8 mouse cellular contexts compared by ENCODE assay signal in genomic region chr12:24650415-24651062, GRCm38 (mm10). TPM values are rescaled to one million over a fixed set of nuclear protein-coding genes. Genes with fewer than 3 reads are reported as not detected.
DNase-seq lines count a peak whose midpoint lies in the region; ATAC-seq lines count a peak whose summit lies in the region.

No protein-coding gene starts in this region.

- ATAC-seq in neural tube, embryonic 11.5 days (ENCODE audit: insufficient read depth, low FRiP score, low TSS enrichment) = 0 out of 2 replicates have a peak, but pooled peaks have one; percentile 3
- ATAC-seq in limb, embryonic 11.5 days (ENCODE audit: insufficient number of reproducible peaks, low FRiP score, low TSS enrichment, low read depth) = 0 out of 2 replicates have a peak, but pooled peaks have one; percentile 0
- ATAC-seq in stomach, embryonic 14.5 days (ENCODE audit: insufficient number of reproducible peaks, insufficient read depth, low FRiP score, low read depth) = peak; percentile 0; the same call in 1 of the 2 replicates

- peaks cover 7% of the 10 kb centered on the region for H3K36me3 ChIP-seq in neural tube, embryonic 11.5 days (ENCODE audit: control insufficient read depth, insufficient read depth, low read length)
- H3K36me3 ChIP-seq in limb, embryonic 11.5 days (ENCODE audit: control insufficient read depth, insufficient read depth, low read length) = peaks cover 5% of the 10 kb centered on the region; the same call in 1 of the 2 replicates
- H3K36me3 ChIP-seq in stomach, embryonic 14.5 days (ENCODE audit: control insufficient read depth, insufficient read depth, low read length) = peaks cover 15% of the 10 kb centered on the region

- DNase-seq in cerebellum, adult 11-12 months = peak; percentile 34
- DNase-seq in cerebellum, postnatal 25 days = no peak
- peak; percentile 24 for DNase-seq in neural tube, embryonic 11.5 days (ENCODE audit: low spot score)
- no peak for DNase-seq in neural tube, embryonic 10.5 days (ENCODE audit: extremely low spot score, low spot score)
- no peak for DNase-seq in limb, embryonic 11.5 days (ENCODE audit: low spot score)
- no peak for DNase-seq in left cerebral cortex, adult 18-20 months (ENCODE audit: low spot score in 2 of 2)
- DNase-seq in gastrocnemius, postnatal 36 days = no peak

- peak overlapping the region; percentile 63 for H3K4me2 ChIP-seq in neural tube, embryonic 11.5 days (ENCODE audit: low read depth)
- peak overlapping the region; percentile 62 for H3K4me2 ChIP-seq in limb, embryonic 11.5 days (ENCODE audit: low read depth, severe bottlenecking)
- H3K4me2 ChIP-seq in stomach, embryonic 14.5 days (replicated peaks; ENCODE audit: low read depth, low read length) = peak overlapping the region; percentile 53

- peak overlapping the region; percentile 60 for H3K9ac ChIP-seq in neural tube, embryonic 11.5 days (ENCODE audit: low read length)
- H3K9ac ChIP-seq in limb, embryonic 11.5 days (ENCODE audit: low read length) = peak overlapping the region; percentile 58
- H3K9ac ChIP-seq in stomach, embryonic 14.5 days (replicated peaks; ENCODE audit: low read depth, low read length) = peak overlapping the region; percentile 7; the same call in 1 of the 2 replicates

- 5% methylated on average over 22 of the region's 22 CpGs for WGBS in neural tube, embryonic 11.5 days
- WGBS in limb, embryonic 11.5 days = 5% methylated on average over 22 of the region's 22 CpGs
- WGBS in stomach, embryonic 14.5 days = 5% methylated on average over 22 of the region's 22 CpGs

- intact Hi-C loops in gastrocnemius, postnatal 36 days (cut with DNase I) = no loop called here

- 0 out of 2 replicates have a peak overlapping the region, but pooled peaks have one; percentile 49 for H3K27ac ChIP-seq in neural tube, embryonic 11.5 days (ENCODE audit: low read depth, low read length)
- 0 out of 2 replicates have a peak overlapping the region, but pooled peaks have one; percentile 3 for H3K27ac ChIP-seq in limb, embryonic 11.5 days (replicated peaks; ENCODE audit: low read depth, low read length)
- peak overlapping the region; percentile 64 for H3K27ac ChIP-seq in stomach, embryonic 14.5 days (ENCODE audit: low read length)

- H3K4me1 ChIP-seq in neural tube, embryonic 11.5 days (ENCODE audit: control insufficient read depth, insufficient read depth, low read length) = peaks cover 19% of the 10 kb centered on the region
- peaks cover 16% of the 10 kb centered on the region for H3K4me1 ChIP-seq in limb, embryonic 11.5 days (ENCODE audit: control insufficient read depth, insufficient read depth, low read length)
- peaks cover 15% of the 10 kb centered on the region for H3K4me1 ChIP-seq in stomach, embryonic 14.5 days (ENCODE audit: control insufficient read depth, insufficient read depth, low read length)

- peak overlapping the region; percentile 85 for H3K4me3 ChIP-seq in neural tube, embryonic 11.5 days (ENCODE audit: low read depth, low read length)
- peak overlapping the region; percentile 84 for H3K4me3 ChIP-seq in limb, embryonic 11.5 days (ENCODE audit: low read depth, low read length)
- H3K4me3 ChIP-seq in stomach, embryonic 14.5 days (ENCODE audit: low read depth, low read length) = peak overlapping the region; percentile 86

- H3K9me3 ChIP-seq in neural tube, embryonic 11.5 days (ENCODE audit: control insufficient read depth, low read length) = no peaks in the 10 kb centered on the region
- no peaks in the 10 kb centered on the region for H3K9me3 ChIP-seq in limb, embryonic 11.5 days (ENCODE audit: control insufficient read depth, low read length)
- no peaks in the 10 kb centered on the region for H3K9me3 ChIP-seq in stomach, embryonic 14.5 days (ENCODE audit: control insufficient read depth, low read depth, low read length)

- H3K27me3 ChIP-seq in neural tube, embryonic 11.5 days (ENCODE audit: control insufficient read depth, insufficient read depth, low read length) = no peaks in the 10 kb centered on the region
- no peaks in the 10 kb centered on the region for H3K27me3 ChIP-seq in limb, embryonic 11.5 days (ENCODE audit: control insufficient read depth, insufficient read depth, low read length)
- no peaks in the 10 kb centered on the region for H3K27me3 ChIP-seq in stomach, embryonic 14.5 days (ENCODE audit: control insufficient read depth, insufficient read depth, low read length)

RNA-seq across cellular contexts. Expression of gene Klf11, which starts 0.5 kb away (rescaled TPM):
- 14.5 and 16.0 TPM in 2 replicates for polyA plus RNA-seq in neural tube, embryonic 11.5 days (2014; fragmentation: Nextera tagmentation; extraction: Ambion mirVana)
- polyA plus RNA-seq in limb, embryonic 11.5 days (2014; fragmentation: Nextera tagmentation; extraction: Ambion mirVana) = 10.8 and 12.6 TPM in 2 replicates
- 14.3 and 14.7 TPM in 2 replicates for polyA plus RNA-seq in stomach, embryonic 14.5 days (2014; fragmentation: Nextera tagmentation; extraction: Ambion mirVana)
- 1 to 10 TPM; 5.7 to 5.9 TPM for total RNA-seq in left cerebral cortex, adult 18-20 months (2021)
- 1 to 10 TPM; 7.8 to 8.6 TPM for total RNA-seq in gastrocnemius, postnatal 36 days (2021)

RNA-seq across cellular contexts. Expression of gene Cys1, which starts 31.1 kb away (rescaled TPM):
- polyA plus RNA-seq in neural tube, embryonic 11.5 days (2014; fragmentation: Nextera tagmentation; extraction: Ambion mirVana) = 0.62 and 1.3 TPM in 2 replicates
- polyA plus RNA-seq in limb, embryonic 11.5 days (2014; fragmentation: Nextera tagmentation; extraction: Ambion mirVana) = 0.36 and 0.91 TPM in 2 replicates
- 2.6 and 3.4 TPM in 2 replicates for polyA plus RNA-seq in stomach, embryonic 14.5 days (2014; fragmentation: Nextera tagmentation; extraction: Ambion mirVana)
- 10 to 100 TPM; 18.0 to 19.7 TPM for total RNA-seq in left cerebral cortex, adult 18-20 months (2021)
- 1 to 10 TPM; 3.4 to 3.7 TPM for total RNA-seq in gastrocnemius, postnatal 36 days (2021)

RNA-seq across cellular contexts. Expression of gene Rrm2, which starts 57.5 kb away (rescaled TPM):
- 389 and 409 TPM in 2 replicates for polyA plus RNA-seq in neural tube, embryonic 11.5 days (2014; fragmentation: Nextera tagmentation; extraction: Ambion mirVana)
- polyA plus RNA-seq in limb, embryonic 11.5 days (2014; fragmentation: Nextera tagmentation; extraction: Ambion mirVana) = 439 and 485 TPM in 2 replicates
- 131 and 132 TPM in 2 replicates for polyA plus RNA-seq in stomach, embryonic 14.5 days (2014; fragmentation: Nextera tagmentation; extraction: Ambion mirVana)
- total RNA-seq in left cerebral cortex, adult 18-20 months (2021) = 1 to 10 TPM; 1.2 to 1.4 TPM
- 1 to 10 TPM; 2.1 to 3.0 TPM for total RNA-seq in gastrocnemius, postnatal 36 days (2021)

Comparison
In these comparisons a context has a peak if more than half of its experiments do, and no peak if none do; other contexts are left out.
1. DNase-seq: peak in cerebellum, adult 11-12 months (single experiment) and neural tube, embryonic 11.5 days (single experiment); none in cerebellum, postnatal 25 days (0 of 2), neural tube, embryonic 10.5 days (single experiment), limb, embryonic 11.5 days (single experiment), left cerebral cortex, adult 18-20 months (0 of 2) and gastrocnemius, postnatal 36 days (0 of 2).
2. H3K27ac ChIP-seq: peak in every context shown above with its lines; median percentile 64 in stomach, embryonic 14.5 days; 49 in neural tube, embryonic 11.5 days; 3 in limb, embryonic 11.5 days.
3. H3K9ac ChIP-seq: peak in every context shown above with its lines; median percentile 60 in neural tube, embryonic 11.5 days; 58 in limb, embryonic 11.5 days; 7 in stomach, embryonic 14.5 days.
4. Peak in every context shown above with its lines, with median percentiles within 50 percentile points of each other: ATAC-seq, H3K4me2 ChIP-seq and H3K4me3 ChIP-seq.